15 mouse cellular contexts compared by ENCODE assay signal in the genomic region with DNA sequence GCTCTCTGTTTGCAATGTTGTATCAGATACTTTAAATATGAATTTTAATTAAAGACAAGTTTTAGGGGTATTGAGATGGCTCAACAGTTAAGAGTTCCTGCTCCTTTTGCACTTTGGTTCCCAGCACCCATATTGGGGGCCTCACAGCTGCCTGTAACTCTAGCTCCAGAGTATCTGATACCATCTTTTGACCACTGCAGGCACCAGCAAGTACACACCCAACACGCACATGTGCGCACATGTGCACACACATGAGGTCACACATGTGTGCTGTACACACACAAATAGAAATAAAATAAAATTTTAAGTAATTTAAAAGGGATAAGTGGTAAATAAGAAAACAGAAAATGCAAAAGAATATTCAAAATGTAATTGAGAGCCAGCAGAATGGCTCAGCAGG.
"Had no signal": no experiment of that assay in that cellular context is flagged by ENCODE, and none has a peak within 500 bp of the region (broad histone marks: within the 10 kb centered on the region; RNA-seq: fewer than 3 reads in every experiment).

No protein-coding gene starts in this region.

- H3K9ac ChIP-seq: neural tube, embryonic 13.5 days; neural tube, embryonic 15.5 days; stomach, embryonic 15.5 days had no signal

- H3K4me1 ChIP-seq: neural tube, embryonic 13.5 days; neural tube, embryonic 15.5 days; stomach, embryonic 15.5 days had no signal

- H3K27ac ChIP-seq: neural tube, embryonic 13.5 days; neural tube, embryonic 15.5 days; stomach, embryonic 15.5 days; stomach, postnatal 0 days had no signal

- H3K27me3 ChIP-seq: neural tube, embryonic 13.5 days; neural tube, embryonic 15.5 days; stomach, embryonic 15.5 days had no signal

- DNase-seq: right cerebral cortex, adult 18-20 months; right cerebral cortex, postnatal 14 days; right cerebral cortex, postnatal 25 days; right cerebral cortex, postnatal 4 days; spleen, adult 18-20 months; thymus, adult 18-20 months; thymus, adult 2 months; thymus, postnatal 14 days; thymus, postnatal 25 days; thymus, postnatal 36 days; thymus, postnatal 4 days had no signal

- H3K4me3 ChIP-seq: neural tube, embryonic 13.5 days; neural tube, embryonic 15.5 days; stomach, embryonic 15.5 days had no signal

- H3K4me2 ChIP-seq: neural tube, embryonic 13.5 days; neural tube, embryonic 15.5 days; stomach, embryonic 15.5 days had no signal

- H3K36me3 ChIP-seq: neural tube, embryonic 15.5 days; stomach, embryonic 15.5 days had no signal

- H3K9me3 ChIP-seq: neural tube, embryonic 13.5 days; neural tube, embryonic 15.5 days; stomach, embryonic 15.5 days had no signal
